Mouse (Mus musculus) heart, adult 8-10 months (tissue): ENCODE data around the gene G3bp1. TPM values are rescaled to one million over a fixed set of nuclear protein-coding genes. Genes with fewer than 3 reads are reported as not detected.

Source experiments
- DNase-seq: peaks from one replicate; pipeline ENCODE4 v3.0.0; 2022; ENCODE audit warnings: low spot score
- total RNA-seq, 4 experiments: library from RNA; stranded (reverse); gene quantifications; 2 replicates each; pipeline ENCODE4 v1.2.4; 2022

Gene G3bp1
- total RNA-seq, 4 experiments from 2014 or later: 39.4 to 45.2 (median 42.4) TPM

DNA sequence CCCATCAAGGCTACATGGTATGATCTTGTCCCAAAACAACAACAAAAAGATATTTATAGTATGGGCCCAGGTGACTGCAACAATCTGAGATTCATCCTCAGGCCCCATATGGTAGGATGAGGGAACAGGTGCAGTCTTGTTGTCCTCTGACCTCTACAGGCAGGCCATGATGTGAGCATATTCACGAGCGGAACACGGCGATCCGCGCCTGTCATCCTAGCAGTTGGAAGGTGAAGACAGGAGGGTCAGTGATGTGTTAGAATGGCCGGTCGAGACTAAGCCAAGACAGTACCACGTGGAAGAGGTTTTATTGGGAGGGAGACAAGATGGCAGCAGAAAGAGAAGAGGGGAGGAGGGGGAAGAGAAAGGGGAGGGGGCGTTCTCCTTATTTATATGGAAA, 4.8 kb upstream of the G3bp1 start:
- no peak for DNase-seq

DNA sequence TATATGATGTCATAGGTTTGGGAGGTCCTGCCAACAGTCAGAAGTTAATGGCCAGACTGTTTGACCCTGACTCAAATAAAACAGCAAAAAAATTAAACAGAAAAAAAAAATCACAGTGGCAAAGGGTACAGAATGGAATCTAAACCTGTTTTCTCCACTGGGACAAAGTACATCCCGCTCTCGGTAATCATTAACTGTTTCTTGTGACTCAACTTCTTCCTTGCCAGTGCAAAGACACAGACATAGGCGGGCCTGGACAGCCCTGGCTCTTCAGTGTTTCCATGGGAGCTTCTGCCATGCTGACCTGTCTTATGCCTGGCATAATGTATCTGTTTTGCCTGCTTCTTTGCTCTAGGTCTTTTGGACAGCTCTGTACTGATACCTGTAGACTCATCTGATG, 4.3 kb upstream of the G3bp1 start:
- no peak for DNase-seq

DNA sequence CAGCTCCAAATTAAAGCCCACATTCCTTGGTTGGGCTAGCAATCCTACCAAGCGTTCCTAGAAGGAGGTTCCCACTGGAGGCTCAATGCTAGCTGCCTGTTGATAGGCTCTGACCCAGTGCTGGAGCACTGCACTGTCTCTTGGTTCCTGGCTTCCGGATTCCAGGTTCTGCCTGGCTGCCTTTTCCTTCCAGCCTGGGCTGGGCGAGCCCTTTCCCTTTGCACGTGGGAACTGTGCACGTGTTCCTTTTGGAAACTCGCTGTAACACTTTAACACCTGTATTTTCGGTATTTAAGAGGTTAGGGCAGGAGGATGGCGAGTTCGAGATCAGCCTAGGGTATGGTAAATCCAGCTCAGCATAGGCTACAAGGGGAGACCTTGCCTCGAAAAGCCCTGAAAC, 1.5 kb upstream of the G3bp1 start:
- DNase-seq: peak; percentile 48

DNA sequence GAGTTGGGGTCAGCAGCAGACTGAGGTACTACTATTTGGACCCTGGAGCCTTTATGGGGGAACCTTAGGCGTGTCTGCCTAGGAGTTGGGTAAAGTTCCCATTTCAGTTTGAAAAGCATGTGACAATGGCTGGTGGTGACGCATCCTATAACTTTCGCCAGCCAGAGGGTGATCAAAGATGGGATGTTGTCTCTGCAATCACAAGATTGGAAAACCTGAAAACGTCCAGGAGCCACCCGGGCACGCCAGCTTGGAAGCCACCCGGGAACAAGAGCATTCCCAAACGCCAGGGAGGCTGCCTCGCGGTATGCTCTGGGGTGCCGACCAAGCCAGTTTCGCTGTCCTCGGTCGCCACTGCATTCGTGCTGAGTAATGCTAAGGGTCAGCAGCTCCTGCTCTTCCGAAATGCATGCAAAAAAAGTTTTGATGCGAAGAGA, 856 bp upstream of the G3bp1 start:
- DNase-seq: peak; percentile 33

DNA sequence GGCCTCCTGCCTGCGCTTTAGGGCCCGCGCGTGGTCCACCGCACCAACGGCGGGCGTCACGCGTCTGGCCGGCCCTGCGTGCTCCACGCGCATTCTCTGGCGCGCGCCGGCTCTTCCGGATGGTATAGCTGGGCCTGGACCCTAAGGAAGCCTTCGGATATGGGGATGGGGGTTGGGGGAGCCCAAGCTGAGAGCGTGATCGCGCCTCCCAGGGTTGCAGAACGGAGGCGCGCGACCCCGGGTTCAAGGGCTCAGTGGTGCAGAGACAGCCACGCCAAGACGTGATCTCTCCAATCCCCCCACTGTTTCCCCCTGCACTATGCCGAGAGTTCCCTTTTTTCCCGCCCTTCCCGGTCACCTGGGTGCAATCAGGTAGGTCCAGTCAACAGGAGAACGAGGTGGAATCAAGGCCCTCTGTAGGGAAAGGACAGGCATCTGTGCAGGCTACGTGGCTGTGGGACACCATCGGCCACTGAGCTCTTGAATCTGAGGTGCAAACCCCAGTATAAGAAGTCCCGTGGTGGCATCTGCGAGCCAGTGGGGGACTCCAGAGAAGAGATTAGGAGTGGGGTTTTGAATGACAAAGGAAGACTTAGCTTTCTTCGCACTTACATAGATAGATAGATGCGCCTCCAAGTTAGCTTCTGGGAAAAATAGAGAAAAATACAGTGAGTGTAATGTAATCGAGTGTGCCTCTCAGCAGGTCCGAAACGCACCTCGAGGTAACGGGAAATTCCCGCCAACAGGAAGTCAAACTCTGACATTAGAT, 622 bp downstream of the G3bp1 start:
- no peak for DNase-seq

DNA sequence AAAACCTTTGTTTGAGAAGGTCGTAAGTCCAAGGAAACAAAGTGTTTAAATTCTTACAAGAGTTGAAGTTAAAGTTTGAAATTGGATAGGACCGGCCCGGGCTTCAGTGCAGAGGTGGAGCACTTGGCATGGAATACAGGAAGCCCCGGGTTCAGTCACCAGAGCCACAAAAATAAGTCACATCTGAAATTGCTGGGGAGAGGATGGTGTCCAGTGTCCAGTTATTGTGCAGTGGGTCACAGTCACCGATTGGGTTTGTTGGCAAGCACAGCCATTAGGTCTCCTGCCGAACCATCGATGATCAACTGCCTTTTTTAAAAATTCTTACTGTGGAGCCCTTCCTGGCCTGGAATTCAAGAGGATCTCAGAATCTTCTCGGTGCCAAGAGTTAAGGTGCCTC, 1.3 kb downstream of the G3bp1 start:
- no peak for DNase-seq

DNA sequence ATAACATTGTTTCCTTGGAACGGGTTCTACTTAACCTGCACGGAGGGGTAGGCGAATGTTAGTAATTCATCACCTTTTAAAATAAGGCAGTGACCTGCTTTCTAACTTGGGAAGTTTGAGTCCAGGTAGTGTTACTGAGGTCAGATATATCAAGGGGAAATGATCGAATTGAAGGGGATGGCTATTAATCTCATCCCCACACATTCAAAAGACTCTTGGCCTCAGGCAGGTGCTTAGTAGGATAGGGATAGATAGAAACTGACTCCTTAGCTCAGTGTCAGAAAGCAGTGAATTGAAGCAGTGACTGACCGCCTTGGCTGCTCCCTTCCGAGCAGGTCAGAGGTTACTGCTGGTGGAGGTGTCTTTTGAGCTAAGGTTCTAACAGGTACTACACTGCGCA, 2.0 kb downstream of the G3bp1 start:
- DNase-seq: no peak

DNA sequence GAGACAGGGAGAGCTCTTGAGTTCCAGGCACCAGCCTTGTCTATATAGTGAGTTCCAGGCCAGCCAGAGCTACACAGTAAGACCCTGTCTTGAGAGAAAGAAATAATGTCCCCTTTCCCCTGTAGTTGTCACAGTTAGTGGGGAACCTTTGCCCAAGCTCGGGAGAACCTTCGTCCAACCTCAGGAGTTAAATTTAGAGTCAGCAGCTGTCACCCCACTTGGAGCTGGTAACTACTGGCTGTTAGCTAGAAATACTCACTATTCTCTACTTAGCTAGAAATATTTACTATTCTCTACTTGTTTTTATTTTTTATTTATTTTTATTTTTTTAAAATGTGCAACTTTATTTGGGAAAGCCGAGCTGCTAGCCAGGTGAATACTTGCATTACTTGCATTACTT, 3.7 kb downstream of the G3bp1 start:
- no peak for DNase-seq

DNA sequence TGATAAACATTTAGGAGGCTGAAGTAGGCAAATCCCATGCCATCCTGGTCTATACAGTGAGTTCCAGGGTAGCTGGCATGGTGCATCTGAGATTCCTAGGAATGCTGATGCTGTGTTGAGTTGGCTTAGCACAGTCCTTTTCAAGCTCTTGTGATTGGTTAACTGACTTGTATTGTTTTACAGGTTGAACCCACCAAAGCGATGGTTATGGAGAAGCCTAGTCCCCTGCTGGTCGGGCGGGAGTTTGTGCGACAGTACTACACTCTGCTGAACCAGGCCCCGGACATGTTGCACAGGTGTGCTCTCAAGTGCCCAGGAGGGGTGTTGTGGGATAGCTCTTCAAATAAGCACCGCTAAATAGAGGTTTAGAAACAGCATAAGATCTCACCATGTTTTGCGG, 16.0 kb downstream of the G3bp1 start:
- DNase-seq: no peak

DNA sequence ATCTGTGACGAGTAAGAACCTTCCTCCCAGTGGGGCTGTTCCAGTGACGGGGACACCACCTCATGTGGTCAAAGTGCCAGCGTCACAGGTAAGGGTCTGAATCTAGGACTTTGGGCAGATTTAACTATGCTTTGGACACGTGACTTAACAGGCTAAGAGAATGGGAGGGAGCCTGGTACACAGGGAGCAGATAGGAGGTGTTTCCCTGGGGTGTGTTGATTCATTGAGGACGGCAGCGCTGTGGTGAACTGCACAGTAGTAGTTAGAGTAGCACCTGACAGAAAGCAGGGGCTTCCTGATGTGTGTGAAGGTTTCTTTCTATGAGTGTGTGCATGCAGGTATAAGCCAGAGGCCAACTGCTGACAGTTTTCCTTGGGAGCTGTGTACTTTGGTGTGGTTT, 26.7 kb downstream of the G3bp1 start:
- no peak for DNase-seq

DNA sequence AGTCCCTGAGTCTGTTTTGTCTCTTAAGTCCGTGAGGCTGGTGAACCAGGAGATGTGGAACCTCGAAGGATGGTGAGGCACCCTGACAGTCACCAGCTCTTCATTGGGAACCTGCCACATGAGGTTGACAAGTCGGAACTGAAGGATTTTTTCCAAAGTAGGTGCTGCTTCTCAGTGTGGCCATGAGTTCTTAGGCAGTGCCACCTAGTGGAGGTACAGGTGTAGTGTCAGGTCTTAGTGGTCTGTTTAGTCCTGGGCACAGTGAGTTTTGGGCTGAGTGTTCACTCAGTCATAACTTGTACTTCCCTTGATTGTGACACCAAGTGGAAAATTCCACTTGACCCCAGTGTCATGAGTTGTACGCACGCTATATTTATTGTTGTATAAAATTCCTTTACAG, 28.4 kb downstream of the G3bp1 start:
- peak; percentile 17 for DNase-seq

DNA sequence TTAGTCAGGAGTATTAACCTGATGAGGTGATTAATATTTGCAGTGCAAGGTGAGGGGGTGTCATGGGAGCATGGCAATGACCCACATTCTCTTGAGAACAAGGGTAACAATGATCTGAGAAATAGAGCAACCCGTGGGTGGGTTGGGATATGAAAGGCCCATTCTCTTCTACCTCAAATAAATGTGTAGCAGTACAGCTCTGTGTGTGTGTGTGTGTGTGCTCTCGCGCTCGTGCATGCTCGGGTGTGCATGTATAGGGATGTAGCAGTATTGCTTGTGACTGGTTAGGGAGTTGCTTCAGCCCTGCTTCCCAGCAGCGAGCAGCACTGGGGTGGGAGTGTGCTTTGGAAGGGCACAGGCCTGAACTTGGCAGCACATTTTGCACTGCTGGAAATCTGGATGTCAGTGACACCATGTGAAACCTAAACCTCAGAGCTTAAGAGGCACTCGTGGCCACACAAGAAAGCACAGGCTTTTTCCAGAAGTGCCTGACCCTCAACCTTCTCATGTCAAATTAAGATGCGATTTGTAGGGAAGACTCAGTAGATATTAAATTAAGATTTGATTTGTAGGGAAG, 32.6 kb downstream of the G3bp1 start:
- peak; percentile 13 for DNase-seq

DNA sequence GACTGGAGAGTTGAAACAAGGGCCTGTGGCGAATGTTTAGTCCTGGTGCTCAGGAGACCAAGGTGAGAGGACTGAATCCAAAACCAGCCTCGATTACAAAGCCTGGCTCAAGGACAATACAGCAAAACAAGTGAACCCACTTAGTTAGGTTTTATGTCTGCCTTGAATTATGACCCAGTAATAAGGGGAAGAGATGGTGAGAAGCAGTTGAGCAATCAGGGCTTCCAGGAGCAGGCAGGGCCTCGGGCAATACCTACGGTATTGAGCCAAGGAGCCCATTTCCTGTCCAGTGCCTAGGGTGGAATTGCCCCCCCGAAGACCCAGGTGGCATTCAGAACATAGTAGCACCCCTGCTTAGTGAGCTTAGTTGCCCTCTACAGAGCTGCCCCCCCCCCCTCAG, 33.4 kb downstream of the G3bp1 start:
- no peak for DNase-seq

DNA sequence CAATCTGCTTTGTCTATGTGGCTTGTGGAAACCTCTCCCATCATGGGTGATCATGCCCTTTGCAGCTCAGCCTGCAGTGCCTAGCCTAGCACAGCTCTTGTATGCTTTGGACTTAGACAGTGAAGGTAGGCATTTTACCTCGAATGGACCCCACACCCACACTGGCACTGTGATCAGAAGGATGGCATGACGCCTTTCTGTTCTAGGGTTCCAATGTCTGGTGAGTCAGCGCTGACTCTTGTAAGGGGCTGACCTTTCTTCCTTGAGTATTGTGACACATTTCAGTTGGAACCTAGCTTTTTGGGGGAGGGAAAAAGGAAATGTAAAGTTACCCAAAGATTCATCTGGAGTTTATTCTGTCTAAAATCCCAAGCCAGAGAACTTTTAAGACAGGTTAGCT, 36.0 kb downstream of the G3bp1 start:
- DNase-seq: no peak

DNA sequence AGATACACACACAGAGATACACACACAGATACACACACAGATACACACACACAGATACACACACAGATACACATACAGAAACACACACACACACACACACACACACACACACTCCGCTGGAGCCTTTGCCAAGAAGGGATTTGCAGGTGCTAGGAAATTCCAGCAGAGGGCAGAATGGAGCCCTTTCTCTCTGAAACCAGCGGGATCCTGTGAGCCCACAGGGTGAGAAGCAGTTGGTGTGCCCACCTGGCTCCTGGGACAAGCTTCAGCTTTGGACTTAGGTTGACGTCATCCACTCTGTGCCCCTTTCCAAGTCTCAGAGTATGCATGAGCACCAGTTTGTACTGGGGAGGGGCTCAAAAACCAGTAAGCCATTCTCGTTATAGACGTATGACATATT, 41.9 kb downstream of the G3bp1 start:
- DNase-seq: no peak

DNA sequence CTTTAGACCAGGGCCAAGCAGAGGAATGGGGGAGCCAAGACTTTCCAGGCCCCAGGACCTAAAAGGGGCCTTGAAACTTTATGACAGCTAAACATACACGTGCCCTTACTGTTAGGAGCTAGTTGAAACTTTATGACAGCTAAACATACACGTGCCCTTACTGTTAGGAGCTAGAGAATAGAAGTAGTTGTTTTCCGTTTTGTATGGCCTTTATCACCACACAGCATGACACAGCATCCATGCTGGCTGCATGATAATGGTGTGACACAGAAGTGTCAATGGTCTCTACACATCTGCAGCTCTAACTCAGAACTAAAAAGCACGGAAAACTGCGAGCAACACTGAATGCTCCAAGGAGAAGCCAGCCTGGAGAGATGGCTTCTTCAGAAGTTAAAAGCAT, 48.2 kb downstream of the G3bp1 start:
- no peak for DNase-seq

DNA sequence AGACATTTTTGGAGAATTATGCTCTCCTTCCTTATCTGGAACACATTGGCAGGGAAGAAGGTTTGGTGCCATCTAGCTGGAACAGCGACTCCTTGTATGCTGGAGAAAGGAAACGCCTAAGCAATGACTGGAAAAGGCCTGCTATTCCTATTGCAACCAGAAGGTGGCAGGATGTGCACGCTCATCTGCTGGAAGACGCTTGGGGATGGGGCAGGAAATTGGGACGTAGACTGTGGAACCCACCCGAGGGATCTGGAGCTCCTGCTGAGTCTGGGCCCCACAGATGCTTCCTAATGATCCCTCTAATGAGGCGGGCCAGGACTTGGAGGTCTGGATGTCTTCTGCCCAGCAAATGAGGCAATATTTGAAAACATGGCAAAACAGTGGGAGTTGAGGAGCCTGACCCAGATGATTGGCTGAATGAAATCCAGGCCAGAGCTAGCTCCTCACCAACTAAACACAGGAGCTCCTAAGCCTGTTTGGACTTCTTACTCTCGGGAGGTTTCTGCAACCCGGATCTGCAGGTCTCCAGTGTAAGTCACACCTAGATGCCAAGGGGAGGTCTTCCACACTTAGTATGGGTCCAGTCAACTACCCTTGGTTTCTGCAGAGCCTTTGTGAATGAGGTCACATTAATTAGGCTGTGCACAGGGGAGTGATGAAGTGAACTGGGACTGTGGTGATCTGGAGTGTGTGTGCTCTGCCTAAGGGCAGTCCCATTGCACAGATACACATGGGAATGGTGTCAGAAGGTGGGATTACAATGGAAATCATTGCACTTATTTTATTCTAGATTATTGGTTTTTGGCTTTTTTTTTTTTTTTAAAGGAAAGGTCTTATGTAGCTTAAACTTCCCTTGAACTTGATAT, 49.6 kb downstream of the G3bp1 start:
- peak; percentile 52 for DNase-seq

DNA sequence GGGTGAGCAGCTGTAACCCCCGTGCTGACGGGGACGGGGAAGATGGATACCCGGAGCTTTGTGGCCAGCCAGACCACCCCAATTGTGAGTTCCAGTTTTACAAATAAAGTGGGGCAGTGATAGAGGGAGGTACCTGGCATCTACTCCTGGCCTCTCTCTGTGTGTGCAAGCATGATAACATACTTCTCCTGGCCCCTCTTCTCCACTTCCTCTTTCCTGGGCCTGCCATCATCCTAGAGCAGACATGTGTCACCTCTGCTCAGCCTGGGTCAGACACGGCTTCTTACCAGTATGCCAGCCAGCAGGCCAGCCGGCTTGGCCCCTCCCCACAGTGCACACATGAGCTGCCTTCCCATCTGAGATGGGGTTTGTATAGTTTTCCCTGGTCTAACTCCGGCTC, 61.3 kb downstream of the G3bp1 start:
- DNase-seq: no peak

DNA sequence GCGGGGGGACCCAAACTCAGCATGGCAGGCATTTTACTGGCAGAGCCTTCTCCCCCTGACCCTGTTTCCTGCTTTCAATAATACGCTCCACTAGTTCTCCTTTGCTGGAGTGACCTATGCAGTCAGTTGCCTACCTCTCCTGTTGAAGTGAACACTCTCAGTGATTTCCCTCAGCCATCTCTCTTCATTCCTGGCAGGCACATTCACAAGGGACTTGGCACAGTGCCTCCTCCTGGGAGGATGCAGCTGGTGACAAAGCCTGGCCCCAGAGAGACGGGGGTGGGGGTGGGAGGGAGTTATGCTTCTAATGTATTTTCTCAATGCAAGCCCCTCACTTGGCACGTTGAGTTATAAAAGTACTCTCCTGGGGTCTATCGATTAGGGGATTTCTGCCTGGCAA, 63.9 kb downstream of the G3bp1 start:
- DNase-seq: no peak

DNA sequence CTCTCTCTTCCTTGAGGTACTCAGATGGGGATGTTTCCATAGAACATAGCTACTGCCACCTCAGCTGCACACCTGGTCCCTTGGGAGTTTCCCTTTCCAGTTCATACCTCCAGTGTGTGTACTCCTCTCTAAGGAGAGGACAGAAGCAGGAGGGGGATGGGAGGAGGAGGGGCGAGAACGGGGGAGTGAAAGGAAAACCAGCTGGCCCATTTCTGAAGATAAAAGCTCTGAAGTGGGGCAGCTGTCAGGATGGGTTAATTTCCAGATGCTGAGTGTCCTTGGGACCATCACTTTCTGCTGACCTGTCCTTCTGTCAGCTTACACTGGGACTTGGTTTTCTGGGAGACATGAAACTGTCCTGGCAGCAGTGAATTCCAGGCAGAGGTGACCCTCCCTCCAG, 65.3 kb downstream of the G3bp1 start:
- no peak for DNase-seq

DNA sequence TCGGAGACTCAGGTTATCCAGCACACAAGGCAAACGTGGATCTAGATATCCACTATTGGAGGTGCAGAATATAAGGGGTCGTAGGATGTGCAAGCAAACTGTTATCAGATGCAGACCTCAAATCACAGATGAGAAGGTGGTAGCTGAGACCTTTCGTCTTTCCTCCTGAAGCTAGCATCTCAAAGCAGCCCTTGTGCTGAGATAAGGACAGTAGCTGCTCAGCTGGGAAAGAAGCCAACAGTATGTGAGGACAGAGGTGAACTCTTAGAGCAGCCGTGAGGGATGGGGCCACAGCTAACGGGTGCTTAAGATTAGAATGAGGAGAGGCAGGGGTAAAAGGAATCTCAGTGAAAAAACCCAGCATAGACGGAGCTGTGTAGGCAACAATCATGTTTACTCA, 72.6 kb downstream of the G3bp1 start:
- DNase-seq: no peak

DNA sequence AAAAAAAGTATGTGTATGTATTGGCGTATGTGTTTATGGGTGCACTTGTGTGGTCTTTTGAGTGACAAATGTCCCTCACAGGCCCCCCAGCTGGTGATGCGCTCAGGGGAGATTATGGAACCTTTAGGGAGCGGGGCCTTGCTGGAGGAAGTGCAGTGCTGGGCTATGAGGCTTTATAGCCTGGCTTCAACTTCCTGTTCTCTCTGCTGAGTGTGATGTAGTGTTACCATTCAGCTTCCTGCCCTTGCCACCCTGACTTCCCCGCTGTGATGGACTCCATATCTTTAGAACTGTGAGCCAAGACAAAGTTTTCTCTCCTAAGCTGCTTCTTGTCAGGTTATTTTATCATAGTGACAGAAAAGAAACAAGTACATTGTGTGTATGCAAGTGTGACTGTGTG, 73.2 kb downstream of the G3bp1 start:
- no peak for DNase-seq

DNA sequence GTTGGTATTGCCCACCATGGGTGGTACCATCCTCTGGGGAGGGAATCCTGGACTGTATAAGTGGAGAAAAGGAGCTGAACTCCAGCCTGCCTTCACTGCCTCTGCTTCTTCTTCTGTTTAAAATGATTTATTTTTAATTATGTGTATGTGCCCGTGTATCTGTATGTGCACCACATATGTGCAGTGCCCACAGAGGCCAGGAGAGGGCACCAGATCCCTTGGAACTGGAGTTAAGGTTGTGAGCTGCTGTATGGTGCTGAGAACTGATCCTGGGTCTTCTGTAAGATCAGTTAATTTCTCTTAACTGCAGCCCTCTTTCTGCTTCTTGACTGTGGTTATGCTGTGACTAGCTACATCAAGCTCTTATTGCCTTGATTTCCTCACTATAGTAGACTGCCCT, 76.2 kb downstream of the G3bp1 start:
- no peak for DNase-seq
